Comparison of ENCODE assay signal across 15 mouse cellular contexts in genomic region chr9:54037717-54038116, GRCm38 (mm10). TPM values are rescaled to one million over a fixed set of nuclear protein-coding genes. Genes with fewer than 3 reads are reported as not detected.
DNase-seq lines count a peak whose midpoint lies in the region; ATAC-seq and TF ChIP-seq lines count a peak whose summit lies in the region.
"Had no signal": no experiment of that assay in that cellular context is flagged by ENCODE, and none has a peak within 500 bp of the region (broad histone marks: within the 10 kb centered on the region; RNA-seq: fewer than 3 reads in every experiment).

No protein-coding gene starts in this region.

- ATAC-seq in forebrain, embryonic 14.5 days = peak; percentile 70; the same call in 1 of the 2 replicates
- no peak for ATAC-seq in forebrain, embryonic 11.5 days (replicated peaks; ENCODE audit: low FRiP score)
- ATAC-seq in frontal cortex, adult (ENCODE audit: low TSS enrichment) = peak; percentile 50; the same call in 1 of the 2 replicates
- ATAC-seq in stomach, postnatal 0 days (ENCODE audit: low FRiP score, low TSS enrichment) = no peak

- no peak overlapping the region for H3K27ac ChIP-seq in forebrain, embryonic 14.5 days (ENCODE audit: low read depth, low read length)
- no peak overlapping the region for H3K27ac ChIP-seq in forebrain, embryonic 11.5 days (ENCODE audit: low read depth, low read length)
- H3K27ac ChIP-seq in stomach, postnatal 0 days (replicated peaks) = no peak overlapping the region
- H3K27ac ChIP-seq: embryonic facial prominence, embryonic 12.5 days; kidney, postnatal 0 days had no signal

- intact Hi-C loops in left cerebral cortex, postnatal 25 days (cut with DNase I) = no loop called here

- no peak overlapping the region for H3K4me2 ChIP-seq in forebrain, embryonic 14.5 days (ENCODE audit: low read length)
- H3K4me2 ChIP-seq in forebrain, embryonic 11.5 days (ENCODE audit: low read depth, low read length, severe bottlenecking) = no peak overlapping the region
- no peak overlapping the region for H3K4me2 ChIP-seq in stomach, postnatal 0 days (replicated peaks; ENCODE audit: low read depth)
- H3K4me2 ChIP-seq: embryonic facial prominence, embryonic 12.5 days; liver, embryonic 11.5 days had no signal

- TF ChIP-seq CTCF in stomach, postnatal 0 days (IDR thresholded peaks at IDR 0.05; ENCODE audit: low read depth) = no peak

- H3K4me1 ChIP-seq in forebrain, embryonic 14.5 days (ENCODE audit: control insufficient read depth, insufficient read depth, low read length) = peaks cover 10% of the 10 kb centered on the region
- no peaks in the 10 kb centered on the region for H3K4me1 ChIP-seq in forebrain, embryonic 11.5 days (replicated peaks; ENCODE audit: control insufficient read depth, insufficient read depth, low read length)
- H3K4me1 ChIP-seq in stomach, postnatal 0 days (replicated peaks; ENCODE audit: control insufficient read depth, insufficient read depth) = no peaks in the 10 kb centered on the region
- H3K4me1 ChIP-seq: embryonic facial prominence, embryonic 12.5 days; megakaryocyte, embryonic 14.5 days had no signal

- H3K4me3 ChIP-seq in forebrain, embryonic 14.5 days (ENCODE audit: low read depth, low read length) = no peak overlapping the region
- no peak overlapping the region for H3K4me3 ChIP-seq in forebrain, embryonic 11.5 days (ENCODE audit: low read depth, low read length)
- H3K4me3 ChIP-seq in stomach, postnatal 0 days (ENCODE audit: low read depth, low read length) = no peak overlapping the region
- H3K4me3 ChIP-seq: embryonic facial prominence, embryonic 12.5 days; megakaryocyte, embryonic 14.5 days had no signal

- peak; percentile 81 for DNase-seq in forebrain, embryonic 14.5 days (ENCODE audit: low spot score)
- DNase-seq in forebrain, embryonic 11.5 days (ENCODE audit: low spot score) = no peak
- peak; percentile 6 for DNase-seq in adipocyte (ENCODE audit: low spot score)
- DNase-seq in left cerebral cortex, postnatal 25 days (ENCODE audit: low spot score in 2 of 2) = peak; percentile 37 to 54
- DNase-seq in stomach, postnatal 0 days (ENCODE audit: low spot score) = no peak
- no peak for DNase-seq in kidney, postnatal 25 days
- DNase-seq in spleen, adult 18-20 months = no peak
- DNase-seq: gastrocnemius, postnatal 25 days; heart, postnatal 14 days had no signal

- no peaks in the 10 kb centered on the region for H3K36me3 ChIP-seq in forebrain, embryonic 14.5 days (ENCODE audit: control insufficient read depth, insufficient read depth, low read length)
- no peaks in the 10 kb centered on the region for H3K36me3 ChIP-seq in forebrain, embryonic 11.5 days (ENCODE audit: control insufficient read depth, insufficient read depth, low read length)
- no peaks in the 10 kb centered on the region for H3K36me3 ChIP-seq in stomach, postnatal 0 days (ENCODE audit: control insufficient read depth, insufficient read depth, low read length)
- H3K36me3 ChIP-seq: embryonic facial prominence, embryonic 12.5 days had no signal

- no peaks in the 10 kb centered on the region for H3K9me3 ChIP-seq in forebrain, embryonic 14.5 days (replicated peaks; ENCODE audit: control insufficient read depth, low read length)
- no peaks in the 10 kb centered on the region for H3K9me3 ChIP-seq in forebrain, embryonic 11.5 days (ENCODE audit: control insufficient read depth, low read length)
- no peaks in the 10 kb centered on the region for H3K9me3 ChIP-seq in stomach, postnatal 0 days (ENCODE audit: control insufficient read depth, low read length)
- H3K9me3 ChIP-seq: embryonic facial prominence, embryonic 12.5 days; megakaryocyte, embryonic 14.5 days had no signal

- no peak overlapping the region for H3K9ac ChIP-seq in forebrain, embryonic 14.5 days (ENCODE audit: low read length)
- H3K9ac ChIP-seq in forebrain, embryonic 11.5 days (ENCODE audit: low read length) = no peak overlapping the region
- no peak overlapping the region for H3K9ac ChIP-seq in stomach, postnatal 0 days (ENCODE audit: low read length)
- H3K9ac ChIP-seq: embryonic facial prominence, embryonic 12.5 days had no signal

- H3K27me3 ChIP-seq in forebrain, embryonic 14.5 days (replicated peaks; ENCODE audit: control insufficient read depth, insufficient read depth, low read length) = no peaks in the 10 kb centered on the region
- H3K27me3 ChIP-seq in forebrain, embryonic 11.5 days (ENCODE audit: control insufficient read depth, insufficient read depth, low read length) = no peaks in the 10 kb centered on the region
- no peaks in the 10 kb centered on the region for H3K27me3 ChIP-seq in stomach, postnatal 0 days (ENCODE audit: control insufficient read depth, insufficient read depth, low read length)
- H3K27me3 ChIP-seq: embryonic facial prominence, embryonic 12.5 days; megakaryocyte, embryonic 14.5 days had no signal

- no peak for TF ChIP-seq EP300 in stomach, postnatal 0 days (optimal IDR thresholded peaks at IDR 0.05)

- 44% methylated on average over 9 of the region's 9 CpGs for WGBS in forebrain, embryonic 14.5 days
- WGBS in forebrain, embryonic 11.5 days = 76% methylated on average over 9 of the region's 9 CpGs
- 57% methylated on average over 9 of the region's 9 CpGs for WGBS in stomach, postnatal 0 days

RNA-seq across cellular contexts. Expression of gene Tnfaip8l3, which starts 30.5 kb away (rescaled TPM):
- 0.37 and 0.52 TPM in 2 replicates for polyA plus RNA-seq in forebrain, embryonic 14.5 days (2014; fragmentation: Nextera tagmentation; extraction: Ambion mirVana)
- polyA plus RNA-seq in forebrain, embryonic 11.5 days (2014; fragmentation: Nextera tagmentation; extraction: Ambion mirVana) = 0.12 TPM in 1 of 2 replicates, not detected in the other
- 1 to 10 TPM; 7.6 to 9.2 TPM for total RNA-seq in left cerebral cortex, postnatal 25 days (2021)
- 0.19 and 0.32 TPM in 2 replicates for polyA plus RNA-seq in stomach, postnatal 0 days (2015; fragmentation: Nextera tagmentation; extraction: Ambion mirVana)
- polyA plus RNA-seq: liver, embryonic 11.5 days; stomach, embryonic 14.5 days had no signal

Comparison
In these comparisons a context has a peak if more than half of its experiments do, and no peak if none do; other contexts are left out.
1. ATAC-seq: peak in forebrain, embryonic 14.5 days (single experiment) and frontal cortex, adult (single experiment); none in forebrain, embryonic 11.5 days (single experiment) and stomach, postnatal 0 days (single experiment).
2. DNase-seq: peak in forebrain, embryonic 14.5 days (single experiment), adipocyte (single experiment) and left cerebral cortex, postnatal 25 days (2 of 2); none in forebrain, embryonic 11.5 days (single experiment), stomach, postnatal 0 days (single experiment), kidney, postnatal 25 days (0 of 2) and spleen, adult 18-20 months (0 of 2).